Mouse (Mus musculus) mouse embryonic stem cell (cell line): Measurements from ENCODE around the gene Xpot.

Source experiments
- in situ Hi-C, 2 experiments: fragments of 300-500 bp; cut with MboI; formaldehyde crosslinking; loops; 1 replicate in 1 of 2; 3 replicates in 1 of 2; pipeline ENCODE4 v1.14.3; 2019 to 2020; ENCODE audit warnings: low sequenced_read_pairs in 2 of 2, low pct_unique_long_range_greater_than_20kb in 1 of 2, mixed read lengths in 1 of 2; ENCODE audit not compliant: unreplicated experiment in 1 of 2

Xpot gene

DNA sequence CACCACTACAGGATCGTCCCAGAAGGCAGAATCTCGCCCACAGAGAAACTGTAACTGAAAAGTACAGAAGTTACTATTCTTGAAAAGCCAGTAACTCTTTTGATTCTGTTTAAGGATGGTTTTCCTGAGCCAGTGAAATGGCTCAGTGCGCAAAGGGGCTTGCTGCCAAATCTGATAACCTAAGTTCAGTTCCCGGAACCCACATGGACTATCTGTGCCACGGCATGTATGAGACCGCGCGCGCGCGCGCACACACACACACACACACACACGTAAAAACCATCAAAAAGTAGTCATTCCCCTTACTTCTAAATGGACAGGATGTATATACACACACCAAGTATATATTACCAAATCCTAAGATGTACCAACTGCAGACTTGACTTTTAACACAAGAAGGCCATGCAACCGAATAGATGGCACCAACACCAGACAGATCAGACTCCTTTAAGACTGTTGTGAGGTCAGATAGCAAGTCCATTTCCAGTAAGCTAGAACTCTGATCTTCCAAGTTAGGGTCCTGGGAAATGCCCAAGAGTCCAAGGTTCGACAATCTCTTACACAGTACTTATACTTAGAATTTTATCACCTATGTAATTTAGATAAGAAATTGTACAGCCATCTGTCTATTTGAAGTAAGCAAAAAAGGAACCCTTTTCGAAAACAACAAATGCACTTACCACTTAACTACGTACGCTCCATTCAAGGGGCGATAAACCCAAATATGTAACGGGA, 40.9 kb downstream of the Xpot start:
- in situ Hi-C loops: no loop called here

DNA sequence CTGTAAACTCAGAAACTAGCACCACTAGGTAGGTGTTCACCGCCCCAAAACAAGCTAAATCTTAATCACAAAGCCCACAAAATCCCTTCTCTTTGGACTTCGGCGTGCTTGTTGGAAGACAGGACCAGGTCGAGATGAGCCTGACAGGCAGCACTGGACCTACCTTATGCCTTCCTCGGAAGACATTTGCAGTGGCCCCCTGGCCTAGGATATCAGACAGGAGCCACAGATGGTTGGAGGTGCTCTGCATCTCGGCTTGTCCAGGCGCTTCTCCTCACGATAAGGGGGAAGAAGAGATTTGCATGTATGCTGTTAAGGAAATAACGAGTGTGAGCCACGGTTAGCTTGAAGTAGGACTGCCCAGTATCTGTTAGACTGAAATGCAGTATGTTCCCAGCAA, 42.1 kb downstream of the Xpot start:
- in situ Hi-C loops: no loop called here

GRCm38 (mm10) chr10:121583016-121583415, 43.1 kb downstream of the Xpot start:
- in situ Hi-C loops: no loop called here

GRCm38 (mm10) chr10:121582287-121582686, 43.8 kb downstream of the Xpot start:
- in situ Hi-C loops: no loop called here

- in situ Hi-C loops: no loop called here
These were observed 44.7 kb downstream of the Xpot start for GRCm38 (mm10) chr10:121581405-121581804.

DNA sequence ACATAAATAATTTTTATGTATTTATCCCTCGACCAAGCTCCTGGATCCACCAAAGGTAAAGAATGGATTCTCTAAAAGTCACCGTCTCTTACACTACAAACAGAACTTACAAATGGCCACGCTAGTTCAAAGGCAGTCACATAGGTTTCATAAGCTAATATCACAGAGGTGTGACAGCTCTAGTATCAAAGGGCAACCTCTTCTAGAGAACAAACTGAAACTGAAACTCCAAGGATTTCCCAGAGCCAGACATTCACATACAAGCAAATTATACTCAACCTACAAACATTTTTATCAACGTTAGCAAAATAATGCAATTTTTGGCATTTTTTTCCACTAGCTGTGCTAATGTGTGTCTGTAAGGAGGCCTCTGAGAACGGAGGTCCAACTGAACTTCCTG, 45.8 kb downstream of the Xpot start:
- in situ Hi-C loops: no loop called here

GRCm38 (mm10) chr10:121576372-121576771, 49.8 kb downstream of the Xpot start:
- in situ Hi-C loops: no loop called here

GRCm38 (mm10) chr10:121571511-121572147, 54.5 kb downstream of the Xpot start:
- in situ Hi-C loops: no loop called here

DNA sequence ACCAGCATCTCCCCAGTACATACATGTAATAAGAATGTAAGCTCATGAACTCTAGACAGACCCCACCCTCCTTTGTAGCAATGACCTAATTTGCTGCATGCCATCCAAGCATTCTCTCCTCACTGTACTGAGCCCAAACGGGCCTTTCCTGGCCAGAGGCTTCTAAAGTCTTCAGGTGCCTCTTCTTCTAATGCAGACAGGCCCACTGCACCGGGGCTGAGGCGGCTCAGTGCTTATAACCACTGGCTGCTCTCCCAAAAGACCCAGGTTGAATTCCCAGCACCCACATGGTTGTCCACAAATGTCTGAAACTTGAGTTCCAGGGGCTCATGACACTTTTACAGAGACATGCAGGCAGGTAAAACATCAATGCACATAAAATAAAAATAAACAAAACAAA, 55.1 kb downstream of the Xpot start:
- in situ Hi-C loops: no loop called here

- in situ Hi-C loops: no loop called here
These were observed 56.3 kb downstream of the Xpot start for GRCm38 (mm10) chr10:121569796-121570195.

GRCm38 (mm10) chr10:121569001-121569589, 57.0 kb downstream of the Xpot start:
- in situ Hi-C loops: no loop called here

GRCm38 (mm10) chr10:121568534-121568933, 57.6 kb downstream of the Xpot start:
- in situ Hi-C loops: no loop called here

GRCm38 (mm10) chr10:121568026-121568425, 58.1 kb downstream of the Xpot start:
- in situ Hi-C loops: no loop called here

- in situ Hi-C loops: no loop called here
These were observed 61.7 kb downstream of the Xpot start for GRCm38 (mm10) chr10:121564447-121564846.

- in situ Hi-C loops: no loop called here
These were observed 67.9 kb downstream of the Xpot start for GRCm38 (mm10) chr10:121558231-121558630.

DNA sequence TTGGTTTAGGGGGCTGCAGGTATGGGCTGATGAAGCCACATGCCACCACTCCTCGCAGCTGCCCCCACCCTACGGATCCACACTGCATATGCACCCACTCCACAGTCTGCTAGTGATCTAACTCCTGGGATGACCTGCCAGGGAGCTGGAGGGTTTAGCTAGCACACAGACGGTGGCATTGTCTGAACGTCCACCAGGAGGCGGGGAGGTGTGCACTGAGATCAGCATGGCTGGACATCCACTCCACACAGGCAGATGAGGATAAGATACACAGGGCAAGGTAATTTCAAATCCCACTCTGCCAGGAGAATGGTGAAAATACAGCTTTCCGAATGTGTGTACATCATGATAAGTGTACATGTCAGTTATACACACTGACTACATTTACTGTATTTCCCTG, 69.9 kb downstream of the Xpot start:
- in situ Hi-C loops: no loop called here

DNA sequence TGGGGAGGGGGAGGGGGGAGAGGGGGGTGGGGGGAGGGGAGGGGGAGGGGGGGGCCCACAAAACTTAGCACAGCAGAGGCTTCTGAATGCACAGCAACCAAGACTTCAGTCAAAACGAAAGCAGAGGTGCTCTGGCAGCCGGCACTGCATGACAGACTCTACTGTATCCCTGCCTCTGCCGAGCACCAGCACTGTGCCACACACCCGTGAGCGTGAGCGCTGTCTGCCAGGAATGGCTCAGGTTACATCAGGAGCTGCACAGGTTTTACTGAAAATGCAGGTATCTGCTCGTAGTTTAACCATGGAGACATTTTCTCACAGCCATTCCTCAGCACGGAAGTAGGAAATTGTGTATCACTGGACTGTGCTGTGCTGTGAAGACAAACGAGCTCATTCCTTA, 75.8 kb downstream of the Xpot start:
- in situ Hi-C loops: no loop called here

DNA sequence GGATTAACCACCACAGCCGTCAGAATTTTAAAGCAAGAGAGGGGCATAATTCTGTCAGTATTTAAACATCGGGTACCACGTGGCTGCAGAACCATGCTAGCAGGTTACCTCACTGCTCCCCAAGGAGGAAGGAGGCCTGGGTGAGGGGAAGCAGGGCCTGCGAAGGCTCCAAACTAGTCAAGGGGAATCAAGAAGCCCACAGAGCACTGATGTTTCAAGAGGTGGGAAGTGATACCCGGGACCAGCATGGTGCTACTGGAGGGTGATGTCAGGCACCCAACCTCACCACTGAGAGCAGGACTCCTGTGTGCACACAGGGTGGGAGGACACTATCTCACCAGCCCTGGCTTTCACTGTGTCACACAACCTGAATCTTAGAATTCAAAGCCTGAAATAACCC, 76.5 kb downstream of the Xpot start:
- in situ Hi-C loops: no loop called here

GRCm38 (mm10) chr10:121547162-121547561, 79.0 kb downstream of the Xpot start:
- in situ Hi-C loops: no loop called here

DNA sequence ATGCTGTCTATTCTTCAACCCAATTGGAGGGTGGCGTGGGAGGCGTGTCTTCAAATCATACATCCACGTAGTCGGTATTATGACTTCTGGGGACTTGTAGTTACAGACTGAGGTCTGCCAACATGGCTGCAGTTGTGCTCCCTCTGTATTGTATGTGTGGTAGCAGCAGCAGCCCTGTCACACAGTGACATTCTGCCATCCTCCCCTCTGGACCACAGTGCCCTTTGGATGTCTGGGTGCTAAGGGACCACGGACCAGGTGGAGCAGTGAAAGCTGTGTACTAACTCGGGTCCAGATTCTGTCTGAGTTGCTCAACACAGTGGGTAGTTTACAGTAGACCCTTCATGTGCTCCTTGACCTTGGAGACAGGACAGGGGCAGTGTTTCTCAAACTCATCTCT, 82.6 kb downstream of the Xpot start:
- in situ Hi-C loops: no loop called here
